9 mouse cellular contexts compared by ENCODE assay signal in genomic region chr9:58578669-58579068, GRCm38 (mm10). TPM values are rescaled to one million over a fixed set of nuclear protein-coding genes. Genes with fewer than 3 reads are reported as not detected.
A peak's percentile ranks its signal among the peaks of the same experiment; 100 is the strongest.
DNase-seq lines count a peak whose midpoint lies in the region; ATAC-seq and TF ChIP-seq lines count a peak whose summit lies in the region.
"Had no signal": no experiment of that assay in that cellular context is flagged by ENCODE, and none has a peak within 500 bp of the region (broad histone marks: within the 10 kb centered on the region; RNA-seq: fewer than 3 reads in every experiment).

No protein-coding gene starts in this region.

- no peaks in the 10 kb centered on the region for H3K27me3 ChIP-seq in neural tube, embryonic 15.5 days (replicated peaks)
- H3K27me3 ChIP-seq in liver, embryonic 11.5 days (replicated peaks; ENCODE audit: control insufficient read depth, insufficient read depth, low read length) = no peaks in the 10 kb centered on the region
- H3K27me3 ChIP-seq: limb, embryonic 15.5 days had no signal

- 23% methylated on average over 3 of the region's 3 CpGs for WGBS in neural tube, embryonic 15.5 days
- whole genome bisulfite sequencing in liver, embryonic 11.5 days = 19% methylated on average over 3 of the region's 3 CpGs

- H3K9me3 ChIP-seq in neural tube, embryonic 15.5 days (replicated peaks) = no peaks in the 10 kb centered on the region
- H3K9me3 ChIP-seq in liver, embryonic 11.5 days (ENCODE audit: control insufficient read depth, low read length) = no peaks in the 10 kb centered on the region
- H3K9me3 ChIP-seq: limb, embryonic 15.5 days had no signal

- ATAC-seq in neural tube, embryonic 15.5 days (ENCODE audit: low FRiP score) = no peak
- no peak for ATAC-seq in liver, embryonic 11.5 days (replicated peaks; ENCODE audit: low FRiP score)

- H3K4me1 ChIP-seq in neural tube, embryonic 15.5 days = peaks cover 10% of the 10 kb centered on the region
- peaks cover 4% of the 10 kb centered on the region; the same call in 1 of the 2 replicates for H3K4me1 ChIP-seq in liver, embryonic 11.5 days (replicated peaks; ENCODE audit: control insufficient read depth, insufficient read depth, low read length)

- no peak overlapping the region for H3K4me2 ChIP-seq in neural tube, embryonic 15.5 days
- no peak overlapping the region for H3K4me2 ChIP-seq in liver, embryonic 11.5 days
- H3K4me2 ChIP-seq: limb, embryonic 15.5 days had no signal

- DNase-seq in neural tube, embryonic 10.5 days (ENCODE audit: extremely low spot score, low spot score) = peak; percentile 76
- peak; percentile 90 for DNase-seq in brain, embryonic 14.5 days (ENCODE audit: low read depth)
- peak; percentile 88 for DNase-seq in forelimb bud, embryonic 11.5 days (ENCODE audit: low read depth, low spot score)
- peak; percentile 94 for DNase-seq in kidney, adult 9 months
- peak; percentile 70 for DNase-seq in liver, embryonic 11.5 days (ENCODE audit: low spot score)
- peak; percentile 93 to 95 for DNase-seq in right cerebral cortex, adult 2 months (ENCODE audit: low spot score in 2 of 2)
- peak; percentile 86 for DNase-seq in urinary bladder, postnatal 25 days (ENCODE audit: low spot score)

- H3K36me3 ChIP-seq in neural tube, embryonic 15.5 days = no peaks in the 10 kb centered on the region
- H3K36me3 ChIP-seq in liver, embryonic 11.5 days (ENCODE audit: control insufficient read depth, insufficient read depth, low read length) = no peaks in the 10 kb centered on the region
- H3K36me3 ChIP-seq: limb, embryonic 15.5 days had no signal

- H3K4me3 ChIP-seq in neural tube, embryonic 15.5 days (replicated peaks) = no peak overlapping the region
- no peak overlapping the region for H3K4me3 ChIP-seq in liver, embryonic 11.5 days (ENCODE audit: low read depth, low read length)
- H3K4me3 ChIP-seq: limb, embryonic 15.5 days had no signal

- TF ChIP-seq POLR2A in brain, embryonic 14.5 days (IDR thresholded peaks at IDR 0.05; ENCODE audit: borderline replicate concordance, extremely low read depth, insufficient read depth, insufficient read length, poor library complexity, severe bottlenecking) = no peak

- H3K9ac ChIP-seq in neural tube, embryonic 15.5 days (replicated peaks) = no peak overlapping the region
- H3K9ac ChIP-seq in liver, embryonic 11.5 days (ENCODE audit: low read depth, low read length) = no peak overlapping the region
- H3K9ac ChIP-seq: limb, embryonic 15.5 days had no signal

- TF ChIP-seq CTCF in brain, embryonic 14.5 days (IDR thresholded peaks at IDR 0.05; ENCODE audit: borderline replicate concordance, extremely low read depth, insufficient read depth, insufficient read length) = peak; percentile 79

- H3K27ac ChIP-seq in neural tube, embryonic 15.5 days (replicated peaks) = no peak overlapping the region
- H3K27ac ChIP-seq in liver, embryonic 11.5 days (ENCODE audit: low read depth, low read length) = no peak overlapping the region
- H3K27ac ChIP-seq: limb, embryonic 15.5 days had no signal

RNA-seq across cellular contexts. Expression of gene Nptn, which starts 3.4 kb away (rescaled TPM):
- 214 and 219 TPM in 2 replicates for polyA plus RNA-seq in neural tube, embryonic 15.5 days (2015; fragmentation: Nextera tagmentation; extraction: Ambion mirVana)
- 342 and 371 TPM in 2 replicates for polyA plus RNA-seq in brain, embryonic 14.5 days (2012; rRNA removed)
- 113 and 114 TPM in 2 replicates for polyA plus RNA-seq in liver, embryonic 11.5 days (2014; fragmentation: Nextera tagmentation; extraction: Ambion mirVana)

RNA-seq across cellular contexts. Expression of gene Cd276, which starts 23.4 kb away (rescaled TPM):
- polyA plus RNA-seq in neural tube, embryonic 15.5 days (2015; fragmentation: Nextera tagmentation; extraction: Ambion mirVana) = 30.3 and 33.6 TPM in 2 replicates
- 34.6 and 47.1 TPM in 2 replicates for polyA plus RNA-seq in brain, embryonic 14.5 days (2012; rRNA removed)
- 14.9 and 17.8 TPM in 2 replicates for polyA plus RNA-seq in liver, embryonic 11.5 days (2014; fragmentation: Nextera tagmentation; extraction: Ambion mirVana)
